Mouse (Mus musculus) cerebellum, postnatal 10 days (tissue): Measurements from ENCODE around the gene Hoxa9.

Experiments used
- DNase-seq, 2 experiments: peaks; one replicate each; pipeline ENCODE4 v3.0.0; 2021; ENCODE audit warnings: mixed read lengths in 2 of 2

The Hoxa9 gene

GRCm38 (mm10) chr6:52242801-52243332 is 12.0 kb upstream of the Hoxa9 start:
- DNase-seq = no peak

- no peak for DNase-seq
Measured at GRCm38 (mm10) chr6:52241001-52241621, 10.2 kb upstream of the Hoxa9 start.

- peak; percentile 76 to 78 for DNase-seq
Measured at GRCm38 (mm10) chr6:52240389-52241000, 9.6 kb upstream of the Hoxa9 start, which contains the start of gene Hoxa10. Gene Hoxa10 (minus strand): TSS chr6:52240854.

GRCm38 (mm10) chr6:52239625-52240388 is 8.9 kb upstream of the Hoxa9 start:
- DNase-seq = no peak

- DNase-seq = no peak
Measured at GRCm38 (mm10) chr6:52238976-52239375, 8.1 kb upstream of the Hoxa9 start.

- DNase-seq = no peak
Measured at GRCm38 (mm10) chr6:52238155-52238545, 7.3 kb upstream of the Hoxa9 start.

- DNase-seq = no peak
Measured at GRCm38 (mm10) chr6:52237346-52238154, 6.7 kb upstream of the Hoxa9 start.

- no peak for DNase-seq
Measured at GRCm38 (mm10) chr6:52236806-52237205, 5.9 kb upstream of the Hoxa9 start.

- DNase-seq = no peak
Measured at GRCm38 (mm10) chr6:52235866-52236265, 5.0 kb upstream of the Hoxa9 start.

- DNase-seq = no peak
Measured at GRCm38 (mm10) chr6:52235267-52235666, 4.4 kb upstream of the Hoxa9 start.

- DNase-seq = no peak
Measured at GRCm38 (mm10) chr6:52234428-52235140, 3.7 kb upstream of the Hoxa9 start.

- DNase-seq = no peak
Measured at GRCm38 (mm10) chr6:52233546-52234427, 2.9 kb upstream of the Hoxa9 start.

GRCm38 (mm10) chr6:52232984-52233545 is 2.2 kb upstream of the Hoxa9 start:
- DNase-seq = no peak

- no peak for DNase-seq
Measured at GRCm38 (mm10) chr6:52232568-52232965, 1.7 kb upstream of the Hoxa9 start.

- no peak for DNase-seq
Measured at GRCm38 (mm10) chr6:52231885-52232567, 1.1 kb upstream of the Hoxa9 start.

- DNase-seq = no peak
Measured at GRCm38 (mm10) chr6:52229558-52230416, 1.1 kb downstream of the Hoxa9 start.

- no peak for DNase-seq
Measured at GRCm38 (mm10) chr6:52228475-52229465, 2.1 kb downstream of the Hoxa9 start.
